Mouse (Mus musculus): ENCODE results near the gene Fmo4. TPM values are rescaled to one million over a fixed set of nuclear protein-coding genes. Genes with fewer than 3 reads are reported as not detected.

The Fmo4 gene
- polyA plus RNA-seq (2016; fragmentation: Nextera tagmentation; extraction: Ambion mirVana) = 0.19 and 0.36 TPM in 2 replicates

GRCm38 (mm10) chr1:162813836-162814156 lies at the start of gene Fmo4:
Fmo4 (minus strand) TSS chr1:162813972.
- no peak within 1 kb of the TSS for H3K27ac ChIP-seq
- ATAC-seq (ENCODE audit: insufficient number of reproducible peaks, insufficient read depth, low FRiP score, low TSS enrichment) = no peak
- WGBS = 41% methylated on average over 8 of the region's 8 CpGs
- no peaks in the 10 kb centered on the region for H3K4me1 ChIP-seq
- H3K9ac ChIP-seq = no peak within 1 kb of the TSS
- H3K36me3 ChIP-seq = no peaks in the 10 kb centered on the region
- H3K9me3 ChIP-seq = no peaks in the 10 kb centered on the region
- no peaks in the 10 kb centered on the region for H3K27me3 ChIP-seq
- H3K4me3 ChIP-seq = no peak within 1 kb of the TSS
- no peak within 1 kb of the TSS for H3K4me2 ChIP-seq (replicated peaks)

DNA sequence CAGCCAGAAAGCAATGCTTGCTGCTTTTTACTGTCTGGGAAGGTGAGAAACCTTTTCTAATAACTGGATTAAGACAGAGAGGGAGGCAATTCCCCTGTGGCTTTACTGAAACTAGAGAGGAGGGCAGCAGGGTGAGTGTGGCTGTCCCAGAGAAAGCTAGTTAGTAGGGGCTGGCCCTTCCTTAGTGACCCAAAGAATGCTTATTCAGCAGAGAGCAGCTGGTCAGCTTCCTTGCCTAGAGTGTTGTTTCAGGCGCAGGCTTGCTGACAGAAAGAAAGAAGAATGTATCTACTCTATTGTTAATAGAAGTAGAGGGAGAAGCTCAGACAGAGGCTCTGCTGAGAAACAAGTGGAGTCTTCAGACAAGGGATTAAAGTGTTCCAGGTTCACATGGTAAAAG lies 48.6 kb upstream of the Fmo4 start:
- no peaks in the 10 kb centered on the region for H3K36me3 ChIP-seq
- no peaks in the 10 kb centered on the region for H3K9me3 ChIP-seq
- no peak overlapping the region for H3K9ac ChIP-seq
- peaks cover 29% of the 10 kb centered on the region for H3K4me1 ChIP-seq
- H3K27me3 ChIP-seq = no peaks in the 10 kb centered on the region
- H3K4me2 ChIP-seq (replicated peaks) = no peak overlapping the region
- no peak overlapping the region for H3K4me3 ChIP-seq
- 32% methylated on average over 1 of the region's 1 CpGs for WGBS
- H3K27ac ChIP-seq = no peak overlapping the region
- ATAC-seq (ENCODE audit: insufficient number of reproducible peaks, insufficient read depth, low FRiP score, low TSS enrichment) = no peak

- 0 out of 2 replicates have a peak overlapping the region, but pooled peaks have one; percentile 78 for H3K27ac ChIP-seq
Measured at GRCm38 (mm10) chr1:162859996-162860605, 46.3 kb upstream of the Fmo4 start.

DNA sequence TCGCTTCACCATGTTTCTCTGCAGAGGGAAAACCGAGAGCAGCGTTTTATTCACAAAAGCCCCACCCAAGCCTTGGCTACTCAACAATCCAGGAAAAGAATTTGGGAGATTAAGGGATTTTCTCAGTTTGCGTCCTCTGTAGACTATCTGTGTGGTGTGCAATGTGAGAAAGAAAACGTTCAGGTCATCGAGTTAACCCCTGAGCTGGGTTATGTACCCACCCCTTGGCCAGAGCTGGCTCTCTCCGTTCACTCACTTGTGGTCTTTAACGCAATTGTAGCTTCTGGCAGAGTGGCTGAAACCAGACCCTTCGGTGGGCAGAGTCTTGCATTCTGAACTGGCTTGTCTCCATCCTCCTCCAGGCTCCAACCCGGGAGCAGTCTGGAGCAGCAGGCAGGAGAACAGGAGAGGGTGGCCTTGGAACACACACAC lies 45.8 kb upstream of the Fmo4 start:
- peak overlapping the region; percentile 27; the same call in 1 of the 2 replicates for H3K4me2 ChIP-seq (replicated peaks)
- H3K9ac ChIP-seq = no peak overlapping the region
- H3K4me3 ChIP-seq = no peak overlapping the region
- H3K9me3 ChIP-seq = no peaks in the 10 kb centered on the region
- no peaks in the 10 kb centered on the region for H3K36me3 ChIP-seq
- peaks cover 26% of the 10 kb centered on the region for H3K4me1 ChIP-seq
- 22% methylated on average over 10 of the region's 10 CpGs for WGBS
- H3K27ac ChIP-seq = peak overlapping the region; percentile 78
- ATAC-seq (ENCODE audit: insufficient number of reproducible peaks, insufficient read depth, low FRiP score, low TSS enrichment) = peak; percentile 76
- no peaks in the 10 kb centered on the region for H3K27me3 ChIP-seq

More at GRCm38 (mm10) chr1:162859996-162860605, 46.3 kb upstream of the Fmo4 start:
- WGBS = 74% methylated on average over 9 of the region's 9 CpGs
- Histone ChIP-seq H3K36me3 (no peaks in the 10 kb centered on the region), H3K9me3 (no peaks in the 10 kb centered on the region), H3K27me3 (no peaks in the 10 kb centered on the region), H3K4me3 (no peak overlapping the region), H3K4me2 (replicated peaks) (no peak overlapping the region), H3K4me1 (peaks cover 26% of the 10 kb centered on the region), H3K9ac (no peak overlapping the region)
- ATAC-seq (ENCODE audit: insufficient number of reproducible peaks, insufficient read depth, low FRiP score, low TSS enrichment) = peak; percentile 38

GRCm38 (mm10) chr1:162858748-162859130 lies 45.0 kb upstream of the Fmo4 start:
- Histone ChIP-seq H3K4me3 (no peak overlapping the region), H3K27ac (peak overlapping the region; percentile 78), H3K4me2 (replicated peaks) (peak overlapping the region; percentile 27; the same call in 1 of the 2 replicates), H3K36me3 (no peaks in the 10 kb centered on the region), H3K4me1 (peaks cover 26% of the 10 kb centered on the region), H3K9me3 (no peaks in the 10 kb centered on the region), H3K9ac (no peak overlapping the region), H3K27me3 (no peaks in the 10 kb centered on the region)
- 55% methylated on average over 12 of the region's 12 CpGs for WGBS
- no peak for ATAC-seq (ENCODE audit: insufficient number of reproducible peaks, insufficient read depth, low FRiP score, low TSS enrichment)

GRCm38 (mm10) chr1:162857766-162858747 lies 44.3 kb upstream of the Fmo4 start:
- Histone ChIP-seq H3K4me1 (peaks cover 26% of the 10 kb centered on the region), H3K4me3 (no peak overlapping the region), H3K36me3 (no peaks in the 10 kb centered on the region), H3K9ac (no peak overlapping the region), H3K4me2 (replicated peaks) (peak overlapping the region; percentile 27; the same call in 1 of the 2 replicates), H3K27me3 (no peaks in the 10 kb centered on the region), H3K27ac (peak overlapping the region; percentile 78; the same call in 1 of the 2 replicates), H3K9me3 (no peaks in the 10 kb centered on the region)
- 41% methylated on average over 18 of the region's 18 CpGs for WGBS
- ATAC-seq (ENCODE audit: insufficient number of reproducible peaks, insufficient read depth, low FRiP score, low TSS enrichment) = no peak

DNA sequence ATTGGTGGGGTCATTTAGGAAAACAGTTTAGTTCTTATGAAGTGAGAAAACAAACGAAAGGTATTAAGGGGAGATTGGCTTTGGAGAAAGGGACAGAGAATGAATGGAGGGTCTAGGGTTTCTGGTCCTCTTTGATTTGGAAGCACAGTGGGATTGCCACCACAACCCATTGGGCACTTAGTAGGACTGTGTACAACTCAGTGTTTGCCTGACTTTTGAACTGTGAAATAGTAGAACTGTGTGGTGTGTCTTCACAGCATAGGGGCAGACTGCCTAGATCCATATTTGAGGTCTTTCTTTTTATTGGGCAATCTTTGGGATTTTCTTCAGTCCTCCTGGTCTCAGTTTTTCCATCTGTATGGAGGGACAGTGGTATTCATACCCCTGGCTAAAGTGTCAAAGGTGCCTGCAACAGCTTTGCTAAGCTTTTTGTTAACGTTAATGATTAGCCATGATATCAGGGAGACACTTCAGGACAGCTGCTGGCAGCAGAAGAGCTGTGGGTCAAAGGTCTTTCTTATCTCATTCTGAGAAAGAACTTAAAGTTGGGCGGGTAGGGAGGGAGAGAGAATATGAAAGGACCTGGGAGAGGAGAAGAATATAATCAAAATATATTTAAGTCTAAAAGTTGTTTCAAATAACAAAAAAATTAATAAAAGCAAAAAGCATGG lies 40.2 kb upstream of the Fmo4 start:
- no peak overlapping the region for H3K27ac ChIP-seq

GRCm38 (mm10) chr1:162847554-162847953 lies 33.8 kb upstream of the Fmo4 start:
- Histone ChIP-seq H3K4me1 (no peaks in the 10 kb centered on the region), H3K27me3 (no peaks in the 10 kb centered on the region), H3K9me3 (no peaks in the 10 kb centered on the region), H3K4me2 (replicated peaks) (no peak overlapping the region), H3K9ac (no peak overlapping the region), H3K36me3 (no peaks in the 10 kb centered on the region), H3K27ac (no peak overlapping the region), H3K4me3 (no peak overlapping the region)
- WGBS = over 99% methylated on average over 6 of the region's 6 CpGs
- no peak for ATAC-seq (ENCODE audit: insufficient number of reproducible peaks, insufficient read depth, low FRiP score, low TSS enrichment)

More for the DNA sequence above, 40.2 kb upstream of the Fmo4 start:
- Histone ChIP-seq H3K4me1 (peaks cover 8% of the 10 kb centered on the region), H3K9me3 (no peaks in the 10 kb centered on the region), H3K4me2 (replicated peaks) (no peak overlapping the region), H3K9ac (no peak overlapping the region), H3K4me3 (no peak overlapping the region), H3K36me3 (no peaks in the 10 kb centered on the region), H3K27me3 (no peaks in the 10 kb centered on the region)
- 64% methylated on average over 3 of the region's 3 CpGs for WGBS
- ATAC-seq (ENCODE audit: insufficient number of reproducible peaks, insufficient read depth, low FRiP score, low TSS enrichment) = no peak

GRCm38 (mm10) chr1:162840211-162840610 lies 26.4 kb upstream of the Fmo4 start:
- H3K9ac ChIP-seq = no peak overlapping the region
- H3K27ac ChIP-seq = no peak overlapping the region
- no peaks in the 10 kb centered on the region for H3K36me3 ChIP-seq
- no peaks in the 10 kb centered on the region for H3K4me1 ChIP-seq
- H3K9me3 ChIP-seq = no peaks in the 10 kb centered on the region
- no peak overlapping the region for H3K4me2 ChIP-seq (replicated peaks)
- 95% methylated on average over 9 of the region's 9 CpGs for WGBS
- no peaks in the 10 kb centered on the region for H3K27me3 ChIP-seq
- no peak for ATAC-seq (ENCODE audit: insufficient number of reproducible peaks, insufficient read depth, low FRiP score, low TSS enrichment)
- no peak overlapping the region for H3K4me3 ChIP-seq

- no peak for ATAC-seq (ENCODE audit: insufficient number of reproducible peaks, insufficient read depth, low FRiP score, low TSS enrichment)
- H3K9me3 ChIP-seq = no peaks in the 10 kb centered on the region
- WGBS = 92% methylated on average over 6 of the region's 6 CpGs
- no peak overlapping the region for H3K27ac ChIP-seq
- H3K4me1 ChIP-seq = no peaks in the 10 kb centered on the region
- no peak overlapping the region for H3K9ac ChIP-seq
- H3K4me2 ChIP-seq (replicated peaks) = no peak overlapping the region
- H3K36me3 ChIP-seq = no peaks in the 10 kb centered on the region
- H3K4me3 ChIP-seq = no peak overlapping the region
- H3K27me3 ChIP-seq = no peaks in the 10 kb centered on the region
Measured at GRCm38 (mm10) chr1:162838976-162839375, 25.2 kb upstream of the Fmo4 start.

DNA sequence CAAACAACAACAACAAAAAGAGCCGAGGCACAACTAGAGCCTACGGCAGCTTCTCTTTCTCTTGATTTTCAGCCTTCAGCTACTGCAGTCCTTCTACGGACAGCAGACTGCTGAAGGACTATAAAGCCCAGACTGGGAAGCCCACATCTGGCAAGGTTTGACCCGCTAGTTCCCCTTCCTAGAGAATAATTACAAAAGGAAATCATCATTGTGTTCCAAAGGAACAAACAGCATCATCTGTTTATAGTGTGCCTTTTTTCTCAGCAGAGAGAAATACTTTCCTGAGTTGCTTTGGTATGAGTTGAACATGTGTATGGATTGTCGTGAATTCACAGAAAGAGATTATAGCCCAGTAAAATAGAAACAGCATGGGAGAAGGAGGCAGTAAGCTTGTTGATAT lies 20.6 kb upstream of the Fmo4 start:
- WGBS = 63% methylated on average over 5 of the region's 5 CpGs
- no peaks in the 10 kb centered on the region for H3K36me3 ChIP-seq
- H3K4me2 ChIP-seq (replicated peaks) = no peak overlapping the region
- no peaks in the 10 kb centered on the region; the same call in 1 of the 2 replicates for H3K4me1 ChIP-seq
- no peak overlapping the region for H3K9ac ChIP-seq
- H3K9me3 ChIP-seq = no peaks in the 10 kb centered on the region
- no peaks in the 10 kb centered on the region for H3K27me3 ChIP-seq
- ATAC-seq (ENCODE audit: insufficient number of reproducible peaks, insufficient read depth, low FRiP score, low TSS enrichment) = no peak
- no peak overlapping the region for H3K27ac ChIP-seq
- H3K4me3 ChIP-seq = no peak overlapping the region
